Mouse (Mus musculus) kidney, embryonic 16.5 days (tissue): ENCODE results near the gene Efcab11. TPM values are rescaled to one million over a fixed set of nuclear protein-coding genes. Genes with fewer than 3 reads are reported as not detected.

Source experiments
- ATAC-seq: fragments of 200-750 bp; cut with Nextera tagmentation; 2 replicates; pipeline ENCODE4 v1.8.0; 2017; ENCODE audit warnings: moderate TSS enrichment; ENCODE audit not compliant: low FRiP score, low TSS enrichment
- H3K27ac ChIP-seq: fragments of 300-500 bp; sonication (generic); 2 replicates; pipeline ENCODE4 v1.5.1; 2014; ENCODE audit warnings: low read length
- H3K27me3 ChIP-seq: fragments of 300-500 bp; sonication (generic); 2 replicates; pipeline ENCODE4 v1.6.1; 2014; ENCODE audit warnings: low read length, control low read depth, mixed read lengths; ENCODE audit not compliant: insufficient read depth
- H3K36me3 ChIP-seq: fragments of 300-500 bp; sonication (generic); 2 replicates; pipeline ENCODE4 v1.6.1; 2014; ENCODE audit warnings: low read length, control low read depth, mixed read lengths; ENCODE audit not compliant: insufficient read depth
- H3K4me1 ChIP-seq: fragments of 300-500 bp; sonication (generic); 2 replicates; pipeline ENCODE4 v1.6.1; 2014; ENCODE audit warnings: low read length, control low read depth, mixed read lengths; ENCODE audit not compliant: insufficient read depth
- H3K4me2 ChIP-seq: fragments of 300-500 bp; sonication (generic); replicated peaks from 2 replicates; pipeline ENCODE4 v1.6.1; 2014; ENCODE audit warnings: low read depth, low read length
- H3K4me3 ChIP-seq: fragments of 300-500 bp; sonication (generic); 2 replicates; pipeline ENCODE4 v1.5.1; 2014; ENCODE audit warnings: mild to moderate bottlenecking, low read length
- H3K9ac ChIP-seq: fragments of 300-500 bp; sonication (generic); replicated peaks from 2 replicates; pipeline ENCODE4 v1.6.1; 2014; ENCODE audit warnings: low read length
- H3K9me3 ChIP-seq: fragments of 300-500 bp; sonication (generic); 2 replicates; pipeline ENCODE4 v1.6.1; 2016; ENCODE audit warnings: low read length, control low read depth
- WGBS: fragments of 180-500 bp; shearing (Covaris S2); extraction: QIAGEN DNeasy Blood & Tissue Kit; methylation state at CpG from one replicate; pipeline ENCODE4 v1.1.7; 2014; 5-methylcytosine and 5-hydroxymethylcytosine counted together
- polyA plus RNA-seq: library from polyadenylated mRNA; unstranded; fragments of >200 nt; fragmentation: Nextera tagmentation; extraction: Ambion mirVana; gene quantifications from 2 replicates; pipeline ENCODE4 v1.2.1, GENCODE M21; 2015

Efcab11 gene
- polyA plus RNA-seq, 1 experiment from 2014 or later, result 12.5 TPM

GRCm38 (mm10) chr12:99883713-99884105 lies 530 bp downstream of the Efcab11 start:
- WGBS, result under 1% methylated on average over 11 of the region's 11 CpGs

DNA sequence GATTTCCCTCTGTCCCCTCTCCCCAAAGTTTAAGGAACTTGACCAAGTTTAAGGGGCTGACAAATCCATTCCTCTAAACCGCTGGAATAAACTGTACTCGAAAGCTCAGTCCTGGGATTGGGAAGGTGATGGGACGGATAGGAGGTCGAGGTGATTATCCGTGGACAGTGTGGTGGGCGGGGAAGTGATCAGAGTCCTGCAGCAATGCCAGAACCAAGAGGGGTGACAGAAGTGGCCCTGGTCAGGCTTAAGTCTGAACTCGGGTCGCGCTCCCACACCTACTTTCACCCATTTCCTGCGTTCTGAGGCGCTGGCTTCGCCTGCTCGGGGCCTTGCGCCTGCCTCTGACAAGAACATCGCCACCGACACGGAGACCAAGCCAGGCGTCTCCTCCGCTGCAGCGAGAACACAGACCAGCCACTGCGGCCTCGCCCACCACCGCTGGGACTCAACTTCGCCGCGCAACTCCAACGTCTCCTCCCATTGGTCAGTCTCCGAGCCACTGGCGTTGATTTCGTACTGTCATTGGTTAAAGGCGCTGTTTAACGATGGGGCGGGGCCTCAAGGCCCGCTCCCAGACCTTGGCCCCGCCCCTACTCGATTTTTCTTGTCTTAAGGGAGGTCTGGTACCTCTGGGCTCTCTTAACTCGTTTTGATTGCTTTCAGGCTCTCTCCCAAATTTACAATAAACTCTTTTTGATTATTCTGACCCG lies 1.1 kb downstream of the Efcab11 start:
- 0 out of 2 replicates have a peak, but pooled peaks cover 3% of the 10 kb centered on the region for H3K36me3 ChIP-seq
- peak overlapping the region; percentile 97 for H3K4me2 ChIP-seq
- peak overlapping the region; percentile 66 for H3K4me3 ChIP-seq
- H3K27ac ChIP-seq, result peak overlapping the region; percentile 87
- peak overlapping the region; percentile 75 for H3K9ac ChIP-seq
- H3K9me3 ChIP-seq, result no peaks in the 10 kb centered on the region
- no peaks in the 10 kb centered on the region for H3K27me3 ChIP-seq
- H3K4me1 ChIP-seq, result peaks cover 19% of the 10 kb centered on the region
- peak; percentile 94 for ATAC-seq
- under 1% methylated on average over 38 of the region's 38 CpGs for WGBS

More at GRCm38 (mm10) chr12:99883713-99884105, 530 bp downstream of the Efcab11 start:
- H3K27ac ChIP-seq, result peak overlapping the region; percentile 87
- H3K9me3 ChIP-seq, result no peaks in the 10 kb centered on the region
- H3K4me2 ChIP-seq, result peak overlapping the region; percentile 97
- peaks cover 19% of the 10 kb centered on the region for H3K4me1 ChIP-seq
- 0 out of 2 replicates have a peak, but pooled peaks cover 4% of the 10 kb centered on the region for H3K36me3 ChIP-seq
- ATAC-seq, result peak; percentile 32; the same call in 1 of the 2 replicates
- no peaks in the 10 kb centered on the region for H3K27me3 ChIP-seq
- peak overlapping the region; percentile 66 for H3K4me3 ChIP-seq
- H3K9ac ChIP-seq, result peak overlapping the region; percentile 75

GRCm38 (mm10) chr12:99874609-99875008 lies 9.6 kb downstream of the Efcab11 start:
- Histone ChIP-seq H3K4me1 (no peaks in the 10 kb centered on the region), H3K36me3 (no peaks in the 10 kb centered on the region), H3K9me3 (no peaks in the 10 kb centered on the region), H3K9ac (no peak overlapping the region), H3K27me3 (no peaks in the 10 kb centered on the region), H3K4me3 (no peak overlapping the region), H3K4me2 (no peak overlapping the region), H3K27ac (no peak overlapping the region)
- WGBS, result 85% methylated on average over 6 of the region's 6 CpGs
- no peak for ATAC-seq

- H3K27me3 ChIP-seq, result no peaks in the 10 kb centered on the region
- H3K4me2 ChIP-seq, result no peak overlapping the region
- H3K4me1 ChIP-seq, result no peaks in the 10 kb centered on the region
- WGBS, result 57% methylated on average over 3 of the region's 3 CpGs
- H3K9ac ChIP-seq, result no peak overlapping the region
- ATAC-seq, result no peak
- no peaks in the 10 kb centered on the region for H3K36me3 ChIP-seq
- no peaks in the 10 kb centered on the region for H3K9me3 ChIP-seq
- H3K27ac ChIP-seq, result no peak overlapping the region
- H3K4me3 ChIP-seq, result no peak overlapping the region
These were observed 10.8 kb downstream of the Efcab11 start for GRCm38 (mm10) chr12:99873443-99873842.

DNA sequence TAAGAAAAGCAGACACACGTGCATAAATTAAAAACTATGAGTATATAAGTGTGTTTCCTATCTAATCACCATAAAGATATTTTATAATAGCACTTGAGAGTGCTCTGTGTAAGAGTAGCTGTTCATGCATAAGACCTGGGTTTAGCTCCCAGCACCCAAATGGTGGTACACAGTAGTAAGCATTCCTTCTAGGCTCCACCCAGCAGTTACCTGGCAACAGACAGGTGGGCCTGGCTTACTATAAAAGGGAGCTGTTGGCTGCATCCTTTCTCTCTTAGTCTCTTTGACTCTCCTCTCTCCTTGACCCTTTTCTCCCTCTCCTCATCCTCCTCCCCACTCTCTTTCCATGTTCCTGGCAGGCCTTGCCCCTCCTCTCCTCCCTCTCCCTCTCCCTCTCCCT lies 15.4 kb downstream of the Efcab11 start:
- H3K9me3 ChIP-seq, result no peaks in the 10 kb centered on the region
- no peaks in the 10 kb centered on the region for H3K27me3 ChIP-seq
- no peak overlapping the region for H3K4me2 ChIP-seq
- H3K36me3 ChIP-seq, result no peaks in the 10 kb centered on the region
- H3K9ac ChIP-seq, result no peak overlapping the region
- no peak overlapping the region for H3K4me3 ChIP-seq
- WGBS, result 91% methylated on average over 1 of the region's 1 CpGs
- no peak overlapping the region for H3K27ac ChIP-seq
- H3K4me1 ChIP-seq, result no peaks in the 10 kb centered on the region
- no peak for ATAC-seq

DNA sequence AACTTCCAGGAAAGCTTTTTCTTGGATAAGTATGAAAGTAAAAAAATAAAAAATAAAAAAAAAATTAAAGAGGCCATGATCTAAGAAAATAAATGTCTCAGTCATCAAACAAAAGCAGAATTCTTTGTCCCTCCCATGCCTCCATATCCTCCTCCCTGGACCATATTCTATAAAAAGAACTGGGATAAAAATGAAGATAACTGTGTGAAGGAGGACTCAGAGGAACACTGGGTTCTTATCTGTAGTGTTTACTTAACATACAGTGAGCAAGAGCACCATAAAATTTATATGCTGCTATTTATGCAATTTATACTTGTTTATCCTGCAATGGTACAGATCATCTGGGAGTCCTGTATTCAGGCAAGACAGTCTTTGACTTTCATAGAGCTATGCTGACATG lies 19.6 kb downstream of the Efcab11 start:
- H3K36me3 ChIP-seq, result no peaks in the 10 kb centered on the region
- ATAC-seq, result no peak
- no peak overlapping the region for H3K4me2 ChIP-seq
- no peaks in the 10 kb centered on the region for H3K9me3 ChIP-seq
- no peak overlapping the region for H3K9ac ChIP-seq
- no peak overlapping the region for H3K27ac ChIP-seq
- no peaks in the 10 kb centered on the region for H3K4me1 ChIP-seq
- H3K27me3 ChIP-seq, result no peaks in the 10 kb centered on the region
- no peak overlapping the region for H3K4me3 ChIP-seq

DNA sequence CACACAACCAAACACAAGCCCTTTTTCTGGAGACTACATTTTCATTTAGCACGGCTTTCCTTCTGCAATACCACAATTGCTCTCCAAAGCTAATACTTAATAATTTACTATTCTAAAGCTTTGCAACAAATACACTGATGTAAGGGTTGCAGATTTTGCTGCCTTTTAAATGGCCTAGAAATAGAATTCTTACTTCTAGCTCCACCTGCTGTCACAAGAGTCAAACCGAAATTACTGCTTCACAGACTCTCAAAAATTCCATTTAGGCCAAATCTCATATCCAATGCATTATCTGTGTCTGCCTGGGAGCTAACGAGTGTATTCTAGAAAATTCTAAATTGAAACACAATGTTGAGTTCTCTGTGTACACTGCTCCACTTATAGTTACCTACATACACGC lies 23.3 kb downstream of the Efcab11 start:
- H3K27me3 ChIP-seq, result no peaks in the 10 kb centered on the region
- ATAC-seq, result no peak
- H3K4me1 ChIP-seq, result no peaks in the 10 kb centered on the region
- no peaks in the 10 kb centered on the region for H3K9me3 ChIP-seq
- H3K4me2 ChIP-seq, result no peak overlapping the region
- H3K36me3 ChIP-seq, result no peaks in the 10 kb centered on the region
- H3K27ac ChIP-seq, result 0 out of 2 replicates have a peak overlapping the region, but pooled peaks have one; percentile 4
- WGBS, result 65% methylated on average over 4 of the region's 4 CpGs
- H3K9ac ChIP-seq, result no peak overlapping the region
- no peak overlapping the region for H3K4me3 ChIP-seq

DNA sequence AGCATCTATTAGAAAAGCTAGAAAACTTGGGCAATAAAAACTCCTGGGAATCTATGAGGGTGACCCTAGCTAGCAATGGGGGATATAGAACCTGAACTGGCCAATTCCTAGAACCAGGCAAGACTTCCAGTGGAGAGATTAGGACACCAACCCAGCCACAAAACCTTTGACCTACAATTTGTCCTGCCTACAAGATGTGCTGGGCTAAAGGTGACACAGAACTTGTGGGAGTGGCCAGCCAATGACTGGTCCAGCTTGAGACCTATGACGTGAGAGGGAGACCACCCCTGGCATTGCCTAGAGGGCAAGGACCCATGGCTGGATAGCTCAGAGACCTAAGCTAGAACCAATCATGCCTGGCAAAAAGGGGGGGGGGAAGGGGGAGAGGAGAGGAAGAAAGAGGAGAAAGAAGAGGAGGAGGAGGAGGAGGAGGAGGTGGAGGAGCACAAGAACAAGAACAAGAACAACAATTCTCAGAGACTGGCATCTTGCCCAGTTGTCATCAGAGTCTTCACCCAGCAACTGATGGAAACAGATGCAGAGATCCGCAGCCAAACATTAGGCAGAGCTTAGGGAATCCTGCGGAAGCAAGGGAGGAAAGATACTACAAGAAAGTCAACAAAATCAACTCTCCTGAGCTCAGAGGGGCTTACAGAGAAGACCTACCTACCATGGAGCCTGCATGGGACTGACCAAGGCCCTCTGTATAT lies 24.7 kb downstream of the Efcab11 start:
- Histone ChIP-seq H3K27ac (no peak overlapping the region), H3K4me3 (no peak overlapping the region), H3K9me3 (no peaks in the 10 kb centered on the region), H3K4me1 (no peaks in the 10 kb centered on the region), H3K9ac (no peak overlapping the region), H3K27me3 (no peaks in the 10 kb centered on the region), H3K36me3 (no peaks in the 10 kb centered on the region), H3K4me2 (no peak overlapping the region)
- WGBS, result 66% methylated on average over 3 of the region's 3 CpGs
- ATAC-seq, result no peak

GRCm38 (mm10) chr12:99858664-99859063 lies 25.6 kb downstream of the Efcab11 start:
- 94% methylated on average over 5 of the region's 5 CpGs for WGBS

GRCm38 (mm10) chr12:99856011-99856410 lies 28.2 kb downstream of the Efcab11 start:
- 86% methylated on average over 9 of the region's 9 CpGs for WGBS

More at GRCm38 (mm10) chr12:99858664-99859063, 25.6 kb downstream of the Efcab11 start:
- Histone ChIP-seq H3K9me3 (no peaks in the 10 kb centered on the region), H3K4me3 (no peak overlapping the region), H3K27me3 (no peaks in the 10 kb centered on the region), H3K4me1 (no peaks in the 10 kb centered on the region), H3K27ac (no peak overlapping the region), H3K9ac (no peak overlapping the region), H3K4me2 (no peak overlapping the region), H3K36me3 (no peaks in the 10 kb centered on the region)
- ATAC-seq, result no peak

More at GRCm38 (mm10) chr12:99856011-99856410, 28.2 kb downstream of the Efcab11 start:
- ATAC-seq, result no peak
- Histone ChIP-seq H3K27me3 (no peaks in the 10 kb centered on the region), H3K4me3 (no peak overlapping the region), H3K9ac (no peak overlapping the region), H3K4me2 (no peak overlapping the region), H3K36me3 (no peaks in the 10 kb centered on the region), H3K4me1 (no peaks in the 10 kb centered on the region), H3K9me3 (no peaks in the 10 kb centered on the region), H3K27ac (no peak overlapping the region)
